Mouse (Mus musculus): ENCODE measurements at regions not wholly inside any gene's neighbourhood (a gene's known extent, or its start where the extent isn't known, plus 50 kb on each side); places are given as distances from the start of the nearest gene placed in this dataset.

- ATAC-seq (replicated peaks; ENCODE audit: low FRiP score, low TSS enrichment, poor library complexity, severe bottlenecking), result no peak
Observed at GRCm38 (mm10) chr2:61045467-61045866, 82.5 kb upstream of the Rbms1 start.

- ATAC-seq (replicated peaks; ENCODE audit: low FRiP score, low TSS enrichment, poor library complexity, severe bottlenecking), result no peak
Observed at GRCm38 (mm10) chr2:61032920-61033319, 69.9 kb upstream of the Rbms1 start.

- no peak for ATAC-seq (replicated peaks; ENCODE audit: low FRiP score, low TSS enrichment, poor library complexity, severe bottlenecking)
Observed at GRCm38 (mm10) chr2:61029706-61030105, 66.7 kb upstream of the Rbms1 start.

DNA sequence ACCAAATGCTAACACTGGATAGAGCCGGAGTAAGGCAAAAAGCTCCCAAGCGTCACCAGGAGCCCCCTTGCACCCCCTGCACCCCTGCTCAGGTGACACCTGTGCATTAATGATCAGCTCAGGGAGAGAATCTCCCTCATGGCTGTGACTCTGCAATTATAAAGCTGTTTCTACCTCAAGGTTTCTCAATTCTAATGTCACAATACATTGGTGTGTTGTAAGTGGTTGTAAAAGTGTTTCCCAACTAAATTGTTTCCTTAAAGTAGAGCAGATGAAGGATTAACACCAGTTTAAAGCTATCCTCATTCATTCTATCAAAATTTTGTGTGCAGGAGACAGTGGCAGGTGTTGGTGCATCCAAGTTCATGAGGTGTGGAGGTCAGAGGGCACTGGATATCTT is 65.6 kb upstream of the Rbms1 start:
- no peak for ATAC-seq (replicated peaks; ENCODE audit: low FRiP score, low TSS enrichment, poor library complexity, severe bottlenecking)

- ATAC-seq (replicated peaks; ENCODE audit: low FRiP score, low TSS enrichment, poor library complexity, severe bottlenecking), result no peak
Observed at GRCm38 (mm10) chr2:61027686-61028085, 64.7 kb upstream of the Rbms1 start.

GRCm38 (mm10) chr2:61022411-61022810 is 59.4 kb upstream of the Rbms1 start:
- ATAC-seq (replicated peaks; ENCODE audit: low FRiP score, low TSS enrichment, poor library complexity, severe bottlenecking), result no peak

DNA sequence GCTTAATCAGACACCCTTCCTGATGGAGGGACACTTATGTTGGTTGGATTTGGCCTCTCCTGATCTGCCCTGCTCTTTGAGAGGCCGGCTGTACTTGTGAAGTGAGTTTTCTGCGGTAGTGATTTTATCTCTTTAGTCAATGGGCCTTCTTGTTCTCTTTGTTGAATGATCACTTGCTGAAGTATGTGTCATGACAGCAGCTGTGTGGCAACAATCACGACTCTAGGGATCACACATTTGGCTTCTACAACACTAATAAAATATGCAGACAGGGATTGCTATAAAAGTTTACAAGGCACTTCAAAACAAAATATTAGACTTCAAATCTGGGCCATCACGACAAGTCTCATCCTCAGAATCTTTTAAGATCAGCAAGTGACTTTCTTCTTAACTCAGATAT is 57.8 kb upstream of the Rbms1 start:
- no peak for ATAC-seq (replicated peaks; ENCODE audit: low FRiP score, low TSS enrichment, poor library complexity, severe bottlenecking)

DNA sequence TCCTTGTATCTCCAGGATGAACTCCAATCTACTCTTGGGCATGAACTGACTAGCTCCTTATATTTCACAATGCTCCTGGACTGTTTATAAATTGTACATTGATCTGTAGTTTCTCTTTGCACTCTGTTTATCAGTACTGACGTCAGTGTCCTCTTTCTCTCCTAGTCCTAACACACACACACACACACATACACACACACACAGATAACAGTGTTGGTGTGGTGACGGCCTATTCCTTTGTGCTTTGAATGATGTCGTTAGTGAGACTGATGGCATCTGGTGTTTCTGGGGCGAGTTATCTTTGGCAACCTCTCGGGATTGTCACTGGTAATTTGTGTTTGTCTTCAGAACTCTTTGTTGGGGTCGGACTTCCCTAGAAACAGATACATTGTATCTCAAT is 50.0 kb upstream of the Rbms1 start:
- ATAC-seq (replicated peaks; ENCODE audit: low FRiP score, low TSS enrichment, poor library complexity, severe bottlenecking), result no peak

Measured in megakaryocyte-erythroid progenitor cell, adult 5-6 weeks (primary cell).